Mouse (Mus musculus) lung, embryonic 14.5 days (tissue): ENCODE data around the gene Mrps27. TPM values are rescaled to one million over a fixed set of nuclear protein-coding genes. Genes with fewer than 3 reads are reported as not detected.

ENCODE experiments used
- ATAC-seq: fragments of 200-750 bp; cut with Nextera tagmentation; 2 replicates; pipeline ENCODE4 v1.8.0; 2017; ENCODE audit warnings: mild to moderate bottlenecking, moderate TSS enrichment, moderate library complexity; ENCODE audit not compliant: insufficient read depth
- DNase-seq: peaks from one replicate; pipeline ENCODE4 v3.0.0-alpha.2; 2015
- H3K27ac ChIP-seq: fragments of 300-500 bp; sonication (generic); 2 replicates; pipeline ENCODE4 v1.5.1; 2014; ENCODE audit warnings: low read depth, mild to moderate bottlenecking, moderate library complexity
- H3K27me3 ChIP-seq: fragments of 300-500 bp; sonication (generic); 2 replicates; pipeline ENCODE4 v1.6.1; 2014; ENCODE audit warnings: low read length, control low read depth; ENCODE audit not compliant: insufficient read depth
- H3K36me3 ChIP-seq: fragments of 300-500 bp; sonication (generic); 2 replicates; pipeline ENCODE4 v1.6.1; 2014; ENCODE audit warnings: control low read depth; ENCODE audit not compliant: insufficient read depth
- H3K4me1 ChIP-seq: fragments of 300-500 bp; sonication (generic); 2 replicates; pipeline ENCODE4 v1.6.1; 2014; ENCODE audit warnings: antibody characterized with exemption, control low read depth; ENCODE audit not compliant: insufficient read depth
- H3K4me2 ChIP-seq: fragments of 300-500 bp; sonication (generic); 2 replicates; pipeline ENCODE4 v1.6.1; 2014; ENCODE audit warnings: mild to moderate bottlenecking
- H3K4me3 ChIP-seq: fragments of 300-500 bp; sonication (generic); 2 replicates; pipeline ENCODE4 v1.5.1; 2014; ENCODE audit warnings: low read depth, low read length
- H3K9ac ChIP-seq: fragments of 300-500 bp; sonication (generic); 2 replicates; pipeline ENCODE4 v1.6.1; 2014
- H3K9me3 ChIP-seq: fragments of 300-500 bp; sonication (generic); 2 replicates; pipeline ENCODE4 v1.6.1; 2016; ENCODE audit warnings: low read depth, low read length, control low read depth
- CTCF ChIP-seq: IDR thresholded peaks from 2 replicates; pipeline ENCODE4 v1.5.1; 2016; ENCODE audit warnings: antibody characterized with exemption, low read depth
- WGBS: fragments of 180-500 bp; shearing (Covaris S2); extraction: QIAGEN DNeasy Blood & Tissue Kit; methylation state at CpG from one replicate; pipeline ENCODE4 v1.1.7; 2014; 5-methylcytosine and 5-hydroxymethylcytosine counted together
- polyA plus RNA-seq: library from polyadenylated mRNA; unstranded; fragments of >200 nt; fragmentation: Nextera tagmentation; extraction: Ambion mirVana; gene quantifications from 2 replicates; pipeline ENCODE4 v1.2.1, GENCODE M21; 2014

Gene Mrps27
- polyA plus RNA-seq, 1 experiment from 2014 or later: 63.0 TPM

DNA sequence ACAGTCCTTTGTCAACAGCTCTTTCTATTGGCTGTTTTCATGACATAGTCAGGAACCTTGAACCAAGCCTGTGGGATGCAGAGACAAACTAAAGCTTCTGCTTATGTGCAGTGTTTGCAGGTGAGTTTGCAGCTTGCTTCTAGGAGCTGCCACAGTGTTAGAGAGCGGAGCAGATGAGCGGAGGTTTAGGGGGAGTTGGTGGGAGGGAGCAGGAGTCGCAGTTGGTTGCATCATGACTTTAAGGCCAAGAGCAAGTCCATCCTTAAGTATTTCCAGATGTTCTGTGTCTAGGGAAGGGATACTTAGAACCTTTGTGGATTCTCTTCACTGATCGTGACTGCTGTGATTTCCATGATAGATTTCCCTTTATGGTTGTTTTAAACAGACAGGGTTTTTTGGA is 29.6 kb downstream of the Mrps27 start:
- Histone ChIP-seq H3K9me3 (no peaks in the 10 kb centered on the region), H3K4me3 (no peak overlapping the region), H3K27me3 (no peaks in the 10 kb centered on the region), H3K4me1 (no peaks in the 10 kb centered on the region), H3K27ac (no peak overlapping the region), H3K4me2 (no peak overlapping the region), H3K36me3 (0 out of 2 replicates have a peak, but pooled peaks cover 3% of the 10 kb centered on the region), H3K9ac (no peak overlapping the region)
- DNase-seq (no peak), ATAC-seq (no peak)
- WGBS: 58% methylated on average over 4 of the region's 4 CpGs
- TF ChIP-seq CTCF: no peak

DNA sequence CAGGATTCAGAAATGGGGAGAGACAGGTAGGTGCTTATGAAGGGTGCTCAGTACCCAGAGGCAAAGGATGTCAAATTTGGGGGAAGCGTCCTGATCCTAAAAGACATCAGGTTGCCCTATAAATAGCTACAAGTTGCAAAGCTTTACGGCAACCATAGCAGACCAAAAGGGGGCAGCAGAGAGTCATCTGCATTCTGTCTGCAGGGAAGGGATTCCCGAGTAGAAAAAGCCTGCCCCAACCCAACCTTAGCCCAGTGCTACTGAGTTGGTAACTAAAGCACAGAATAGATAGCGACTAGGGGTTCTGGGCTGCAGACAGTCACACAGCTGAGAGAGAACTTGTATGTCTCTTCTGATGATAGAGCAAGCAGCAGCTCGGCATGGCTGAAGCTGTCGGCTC is 31.0 kb downstream of the Mrps27 start:
- Histone ChIP-seq H3K4me1 (no peaks in the 10 kb centered on the region), H3K4me2 (no peak overlapping the region), H3K4me3 (no peak overlapping the region), H3K36me3 (0 out of 2 replicates have a peak, but pooled peaks cover 7% of the 10 kb centered on the region), H3K27ac (no peak overlapping the region), H3K9me3 (no peaks in the 10 kb centered on the region), H3K9ac (no peak overlapping the region), H3K27me3 (no peaks in the 10 kb centered on the region)
- DNase-seq (peak; percentile 95), ATAC-seq (peak; percentile 52; the same call in 1 of the 2 replicates)
- 35% methylated on average over 6 of the region's 6 CpGs for WGBS
- peak; percentile 95 for TF ChIP-seq CTCF

DNA sequence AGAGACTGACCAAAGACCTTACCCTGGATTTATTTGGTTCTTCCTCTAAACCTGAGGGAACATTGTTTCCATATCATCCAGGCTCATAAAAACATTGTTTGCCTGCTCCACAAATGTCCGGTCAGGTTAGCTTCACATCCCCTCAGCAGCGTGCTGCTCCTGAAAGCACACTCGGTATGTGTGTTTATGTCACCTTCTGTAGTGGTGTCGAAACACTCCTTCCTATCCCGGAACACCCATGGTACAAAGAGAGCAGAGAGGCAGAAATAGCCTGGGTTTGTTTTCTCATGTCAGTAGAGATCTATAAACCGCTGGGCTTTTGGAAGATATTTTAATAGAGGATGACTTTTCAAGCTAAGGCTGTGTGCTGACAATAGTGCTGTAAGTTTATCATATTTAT is 32.5 kb downstream of the Mrps27 start:
- Histone ChIP-seq H3K9ac (no peak overlapping the region), H3K36me3 (peaks cover 12% of the 10 kb centered on the region; the same call in 1 of the 2 replicates), H3K4me3 (no peak overlapping the region), H3K4me2 (no peak overlapping the region), H3K4me1 (no peaks in the 10 kb centered on the region), H3K27ac (no peak overlapping the region), H3K27me3 (no peaks in the 10 kb centered on the region), H3K9me3 (no peaks in the 10 kb centered on the region)
- no peak for TF ChIP-seq CTCF
- no peak for DNase-seq
- ATAC-seq: no peak
- 51% methylated on average over 6 of the region's 6 CpGs for WGBS

DNA sequence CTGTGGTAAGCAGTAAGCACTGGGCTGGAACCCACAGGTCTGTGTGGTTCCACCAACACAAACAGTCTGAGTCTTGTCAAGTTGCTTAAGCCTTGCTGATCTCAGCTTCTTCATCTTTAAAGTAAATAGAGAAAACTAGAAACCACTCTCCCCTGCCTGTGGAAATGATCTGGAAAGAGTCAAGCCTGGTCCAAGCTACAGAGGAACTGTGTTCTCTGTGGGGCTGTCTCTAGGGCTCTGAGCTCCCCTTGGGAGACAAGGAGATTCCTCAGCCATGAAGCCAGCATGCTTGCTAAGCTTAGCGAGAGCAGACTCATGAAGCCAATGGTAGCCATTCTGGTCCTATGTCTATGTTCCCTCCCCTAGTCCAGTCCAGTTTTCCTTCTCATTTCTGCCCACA is 33.6 kb downstream of the Mrps27 start:
- H3K27me3 ChIP-seq: no peaks in the 10 kb centered on the region
- H3K9ac ChIP-seq: no peak overlapping the region
- no peak for DNase-seq
- no peaks in the 10 kb centered on the region for H3K4me1 ChIP-seq
- H3K4me2 ChIP-seq: no peak overlapping the region
- H3K27ac ChIP-seq: no peak overlapping the region
- peaks cover 11% of the 10 kb centered on the region; the same call in 1 of the 2 replicates for H3K36me3 ChIP-seq
- no peak overlapping the region for H3K4me3 ChIP-seq
- ATAC-seq: no peak
- 87% methylated on average over 1 of the region's 1 CpGs for whole genome bisulfite sequencing
- TF ChIP-seq CTCF: no peak
- no peaks in the 10 kb centered on the region for H3K9me3 ChIP-seq

DNA sequence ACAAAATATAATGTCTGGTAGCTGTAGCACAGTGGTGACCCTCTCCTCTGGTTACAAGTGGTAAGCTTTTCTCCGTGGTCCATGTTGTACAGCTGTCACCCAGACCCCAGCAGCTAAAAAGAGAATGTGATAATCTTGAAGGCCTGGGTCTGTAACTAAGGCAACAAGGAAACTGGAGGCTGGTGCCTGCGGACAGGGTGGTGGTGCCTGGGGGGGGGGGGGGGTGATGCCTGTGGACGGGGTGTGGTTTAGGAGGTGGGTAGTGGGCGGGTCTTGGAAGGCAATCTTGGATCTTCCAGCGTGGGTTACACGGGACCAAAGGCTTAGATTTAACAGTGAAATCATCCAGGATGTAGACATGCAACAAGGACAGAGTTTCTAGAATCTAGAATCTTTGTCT is 37.8 kb downstream of the Mrps27 start:
- Histone ChIP-seq H3K27ac (no peak overlapping the region), H3K4me3 (no peak overlapping the region), H3K27me3 (no peaks in the 10 kb centered on the region), H3K9me3 (no peaks in the 10 kb centered on the region), H3K9ac (no peak overlapping the region), H3K4me2 (no peak overlapping the region), H3K36me3 (peaks cover 11% of the 10 kb centered on the region; the same call in 1 of the 2 replicates), H3K4me1 (no peaks in the 10 kb centered on the region)
- no peak for TF ChIP-seq CTCF
- no peak for DNase-seq
- no peak for ATAC-seq
- 61% methylated on average over 6 of the region's 6 CpGs for WGBS

DNA sequence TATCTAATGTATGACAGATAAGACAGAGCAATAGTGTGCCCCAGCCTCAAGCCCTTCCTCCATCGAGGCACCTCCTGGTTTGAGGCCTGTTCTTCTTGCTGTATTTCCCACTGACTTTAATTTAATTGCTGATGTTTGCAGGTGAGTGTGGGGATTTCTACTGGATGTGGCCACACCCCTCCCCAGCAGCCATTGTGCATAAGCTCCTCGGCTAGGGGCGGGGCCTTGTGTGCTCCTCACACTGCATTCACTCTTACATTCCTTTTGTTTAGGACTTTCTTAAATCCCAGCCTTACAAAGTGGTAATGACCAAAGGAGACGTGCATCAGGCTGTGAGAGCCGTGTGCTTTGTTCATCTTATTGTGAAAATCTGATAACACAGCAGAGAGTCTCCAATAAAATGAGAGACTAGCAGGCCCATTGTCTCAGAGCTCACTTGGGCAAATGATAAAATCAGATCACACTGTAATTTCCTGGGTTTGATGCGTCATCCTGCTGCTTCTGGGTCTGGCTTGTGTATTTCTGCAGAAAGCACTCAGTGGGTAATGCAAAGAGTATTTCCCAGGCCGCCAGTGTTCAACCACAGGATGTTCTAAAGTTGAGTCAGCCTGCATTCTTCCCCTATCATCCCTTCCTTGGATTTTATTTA is 40.1 kb downstream of the Mrps27 start:
- no peak overlapping the region for H3K9ac ChIP-seq
- no peak for ATAC-seq
- 75% methylated on average over 7 of the region's 7 CpGs for WGBS
- no peaks in the 10 kb centered on the region for H3K4me1 ChIP-seq
- no peak overlapping the region for H3K4me3 ChIP-seq
- DNase-seq: no peak
- no peak overlapping the region for H3K27ac ChIP-seq
- peaks cover 6% of the 10 kb centered on the region; the same call in 1 of the 2 replicates for H3K36me3 ChIP-seq
- no peaks in the 10 kb centered on the region for H3K27me3 ChIP-seq
- H3K4me2 ChIP-seq: no peak overlapping the region
- H3K9me3 ChIP-seq: no peaks in the 10 kb centered on the region
- TF ChIP-seq CTCF: no peak

DNA sequence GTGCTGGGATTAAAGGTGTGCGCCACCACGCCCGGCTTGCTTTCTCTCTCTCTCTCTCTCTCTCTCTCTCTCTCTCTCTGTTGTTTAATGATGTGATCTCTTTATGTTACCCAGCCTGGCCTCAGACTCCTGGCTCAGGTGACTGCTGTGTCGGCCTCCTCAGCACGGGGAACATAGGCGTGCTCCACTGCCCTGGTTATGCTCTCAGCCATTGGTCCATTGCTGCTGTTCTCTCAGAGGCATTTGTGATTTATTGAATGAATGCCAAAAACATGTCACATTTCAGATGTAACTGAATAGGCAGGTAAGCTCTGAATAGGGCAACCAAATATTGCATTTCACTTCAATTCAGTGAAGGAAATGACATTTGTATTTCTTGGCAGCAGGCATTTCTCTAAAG is 41.3 kb downstream of the Mrps27 start:
- Histone ChIP-seq H3K9ac (no peak overlapping the region), H3K4me1 (no peaks in the 10 kb centered on the region), H3K27ac (no peak overlapping the region), H3K4me2 (no peak overlapping the region), H3K36me3 (peaks cover 6% of the 10 kb centered on the region; the same call in 1 of the 2 replicates), H3K4me3 (no peak overlapping the region), H3K9me3 (no peaks in the 10 kb centered on the region), H3K27me3 (no peaks in the 10 kb centered on the region)
- TF ChIP-seq CTCF: no peak
- DNase-seq: no peak
- ATAC-seq: peak; percentile 47; the same call in 1 of the 2 replicates
- 85% methylated on average over 6 of the region's 6 CpGs for WGBS
